Mouse (Mus musculus) liver, embryonic 13.5 days (tissue): ENCODE data around the gene Cfap57. TPM values are rescaled to one million over a fixed set of nuclear protein-coding genes. Genes with fewer than 3 reads are reported as not detected.

Source experiments
- ATAC-seq: fragments of 200-750 bp; cut with Nextera tagmentation; 2 replicates; pipeline ENCODE4 v1.8.0; 2017; ENCODE audit warnings: low read depth, mild to moderate bottlenecking, moderate number of reproducible peaks, moderate library complexity
- DNase-seq: peaks from one replicate; pipeline ENCODE4 v3.0.0; 2022
- H3K27ac ChIP-seq: fragments of 300-500 bp; sonication (generic); 2 replicates; pipeline ENCODE4 v1.5.1; 2015; ENCODE audit warnings: moderate library complexity, mild to moderate bottlenecking, inconsistent platforms
- H3K27me3 ChIP-seq: fragments of 300-500 bp; sonication (generic); 2 replicates; pipeline ENCODE4 v1.6.1; 2015; ENCODE audit warnings: mild to moderate bottlenecking, inconsistent platforms
- H3K36me3 ChIP-seq: fragments of 300-500 bp; sonication (generic); 2 replicates; pipeline ENCODE4 v1.6.1; 2015; ENCODE audit warnings: mild to moderate bottlenecking, inconsistent platforms
- H3K4me1 ChIP-seq: fragments of 300-500 bp; sonication (generic); replicated peaks from 2 replicates; pipeline ENCODE4 v1.6.1; 2015; ENCODE audit warnings: inconsistent platforms
- H3K4me2 ChIP-seq: fragments of 300-500 bp; sonication (generic); 2 replicates; pipeline ENCODE4 v1.6.1; 2015; ENCODE audit warnings: inconsistent platforms, mild to moderate bottlenecking, moderate library complexity
- H3K4me3 ChIP-seq: fragments of 300-500 bp; sonication (generic); replicated peaks from 2 replicates; pipeline ENCODE4 v1.5.1; 2015; ENCODE audit warnings: mild to moderate bottlenecking, inconsistent platforms
- H3K9ac ChIP-seq: fragments of 300-500 bp; sonication (generic); 2 replicates; pipeline ENCODE4 v1.6.1; 2015; ENCODE audit warnings: mild to moderate bottlenecking, inconsistent platforms
- H3K9me3 ChIP-seq: fragments of 300-500 bp; sonication (generic); replicated peaks from 2 replicates; pipeline ENCODE4 v1.6.1; 2016; ENCODE audit warnings: inconsistent platforms
- WGBS: fragments of 180-500 bp; shearing (Covaris S2); methylation state at CpG from one replicate; pipeline ENCODE4 v1.1.7; 2015; ENCODE audit not compliant: insufficient replicate concordance; 5-methylcytosine and 5-hydroxymethylcytosine counted together
- polyA plus RNA-seq: library from polyadenylated mRNA; unstranded; fragments of >200 nt; fragmentation: Nextera tagmentation; extraction: Ambion mirVana; gene quantifications from 2 replicates; pipeline ENCODE4 v1.2.1, GENCODE M21; 2015

Cfap57 gene
- polyA plus RNA-seq, 1 experiment from 2014 or later: 1.2 TPM

GRCm38 (mm10) chr4:118535610-118536009 lies 85.0 kb downstream of the Cfap57 start:
- H3K4me1 ChIP-seq: no peaks in the 10 kb centered on the region
- 68% methylated on average over 6 of the region's 6 CpGs for WGBS
- ATAC-seq (no peak), DNase-seq (no peak)
- H3K9ac ChIP-seq: no peak overlapping the region
- no peaks in the 10 kb centered on the region for H3K9me3 ChIP-seq
- H3K27ac ChIP-seq: no peak overlapping the region
- no peaks in the 10 kb centered on the region for H3K27me3 ChIP-seq
- H3K36me3 ChIP-seq: no peaks in the 10 kb centered on the region
- no peak overlapping the region for H3K4me3 ChIP-seq
- no peak overlapping the region for H3K4me2 ChIP-seq

- DNase-seq (no peak), ATAC-seq (no peak)
- no peak overlapping the region for H3K4me3 ChIP-seq
- H3K9me3 ChIP-seq: no peaks in the 10 kb centered on the region
- H3K36me3 ChIP-seq: no peaks in the 10 kb centered on the region
- no peaks in the 10 kb centered on the region for H3K4me1 ChIP-seq
- WGBS: 47% methylated on average over 7 of the region's 7 CpGs
- H3K9ac ChIP-seq: no peak overlapping the region
- H3K27me3 ChIP-seq: no peaks in the 10 kb centered on the region
- no peak overlapping the region for H3K27ac ChIP-seq
- no peak overlapping the region for H3K4me2 ChIP-seq
These were observed 87.0 kb downstream of the Cfap57 start for GRCm38 (mm10) chr4:118533605-118534004.

- DNase-seq: no peak
- Histone ChIP-seq H3K9ac (no peak overlapping the region), H3K4me1 (no peaks in the 10 kb centered on the region), H3K36me3 (no peaks in the 10 kb centered on the region), H3K4me3 (no peak overlapping the region), H3K4me2 (no peak overlapping the region), H3K27ac (no peak overlapping the region), H3K9me3 (no peaks in the 10 kb centered on the region), H3K27me3 (no peaks in the 10 kb centered on the region)
- no peak for ATAC-seq
- WGBS: 28% methylated on average over 3 of the region's 4 CpGs
These were observed 87.4 kb downstream of the Cfap57 start for GRCm38 (mm10) chr4:118533156-118533555.

GRCm38 (mm10) chr4:118532663-118533062 lies 87.9 kb downstream of the Cfap57 start:
- WGBS: 51% methylated on average over 5 of the region's 5 CpGs
- ATAC-seq: no peak

GRCm38 (mm10) chr4:118527720-118528119 lies 92.9 kb downstream of the Cfap57 start:
- H3K4me3 ChIP-seq: no peak overlapping the region
- peak overlapping the region; percentile 40 for H3K4me2 ChIP-seq
- DNase-seq: no peak
- no peaks in the 10 kb centered on the region for H3K36me3 ChIP-seq
- no peak overlapping the region for H3K9ac ChIP-seq
- H3K27me3 ChIP-seq: no peaks in the 10 kb centered on the region
- H3K4me1 ChIP-seq: peaks cover 8% of the 10 kb centered on the region
- no peaks in the 10 kb centered on the region for H3K9me3 ChIP-seq
- 67% methylated on average over 6 of the region's 6 CpGs for WGBS
- H3K27ac ChIP-seq: no peak overlapping the region
- ATAC-seq: no peak

More at GRCm38 (mm10) chr4:118532663-118533062, 87.9 kb downstream of the Cfap57 start:
- Histone ChIP-seq H3K9ac (no peak overlapping the region), H3K4me3 (no peak overlapping the region), H3K27ac (no peak overlapping the region), H3K9me3 (no peaks in the 10 kb centered on the region), H3K36me3 (no peaks in the 10 kb centered on the region), H3K4me2 (no peak overlapping the region), H3K4me1 (no peaks in the 10 kb centered on the region), H3K27me3 (no peaks in the 10 kb centered on the region)
- no peak for DNase-seq

- H3K9ac ChIP-seq: no peak overlapping the region
- DNase-seq: no peak
- no peaks in the 10 kb centered on the region for H3K36me3 ChIP-seq
- H3K4me2 ChIP-seq: peak overlapping the region; percentile 40
- peak overlapping the region; percentile 12 for H3K4me3 ChIP-seq
- H3K4me1 ChIP-seq: peaks cover 8% of the 10 kb centered on the region
- H3K27me3 ChIP-seq: no peaks in the 10 kb centered on the region
- WGBS: 49% methylated on average over 5 of the region's 5 CpGs
- H3K27ac ChIP-seq: peak overlapping the region; percentile 39; the same call in 1 of the 2 replicates
- peak; percentile 35; the same call in 1 of the 2 replicates for ATAC-seq
- no peaks in the 10 kb centered on the region for H3K9me3 ChIP-seq
These were observed 93.3 kb downstream of the Cfap57 start for GRCm38 (mm10) chr4:118527335-118527681.

- WGBS: 51% methylated on average over 17 of the region's 17 CpGs
- H3K4me2 ChIP-seq: peak within 1 kb of the TSS; percentile 40
- no peaks in the 10 kb centered on the region for H3K36me3 ChIP-seq
- H3K9ac ChIP-seq: no peak within 1 kb of the TSS
- H3K4me3 ChIP-seq: peak within 1 kb of the TSS; percentile 12
- H3K27me3 ChIP-seq: no peaks in the 10 kb centered on the region
- ATAC-seq (peak; percentile 59), DNase-seq (no peak)
- H3K4me1 ChIP-seq: peaks cover 8% of the 10 kb centered on the region
- no peaks in the 10 kb centered on the region for H3K9me3 ChIP-seq
- peak within 1 kb of the TSS; percentile 39 for H3K27ac ChIP-seq
These were observed 93.9 kb downstream of the Cfap57 start, which contains the start of gene 2610528J11Rik for GRCm38 (mm10) chr4:118526408-118527334. 2610528J11Rik (plus strand) TSS chr4:118526999.

- DNase-seq (no peak), ATAC-seq (no peak)
- Histone ChIP-seq H3K4me2 (no peak overlapping the region), H3K4me3 (no peak overlapping the region), H3K27ac (no peak overlapping the region), H3K27me3 (no peaks in the 10 kb centered on the region), H3K4me1 (peaks cover 8% of the 10 kb centered on the region), H3K9me3 (no peaks in the 10 kb centered on the region), H3K36me3 (no peaks in the 10 kb centered on the region), H3K9ac (no peak overlapping the region)
- 37% methylated on average over 3 of the region's 3 CpGs for WGBS
These were observed 94.8 kb downstream of the Cfap57 start for GRCm38 (mm10) chr4:118525779-118526178.

- no peak overlapping the region for H3K4me3 ChIP-seq
- WGBS: 73% methylated on average over 7 of the region's 7 CpGs
- no peak overlapping the region for H3K4me2 ChIP-seq
- DNase-seq: no peak
- no peaks in the 10 kb centered on the region for H3K27me3 ChIP-seq
- H3K4me1 ChIP-seq: peaks cover 8% of the 10 kb centered on the region
- H3K9me3 ChIP-seq: no peaks in the 10 kb centered on the region
- no peak overlapping the region for H3K27ac ChIP-seq
- no peak for ATAC-seq
- H3K9ac ChIP-seq: no peak overlapping the region
- no peaks in the 10 kb centered on the region for H3K36me3 ChIP-seq
These were observed 96.6 kb downstream of the Cfap57 start for GRCm38 (mm10) chr4:118523976-118524375.

- ATAC-seq (no peak), DNase-seq (no peak)
- no peak overlapping the region for H3K9ac ChIP-seq
- H3K36me3 ChIP-seq: no peaks in the 10 kb centered on the region
- peaks cover 11% of the 10 kb centered on the region for H3K4me1 ChIP-seq
- no peak overlapping the region for H3K4me3 ChIP-seq
- WGBS: 63% methylated on average over 7 of the region's 7 CpGs
- H3K27ac ChIP-seq: no peak overlapping the region
- peaks cover 10% of the 10 kb centered on the region for H3K27me3 ChIP-seq
- H3K4me2 ChIP-seq: no peak overlapping the region
- H3K9me3 ChIP-seq: no peaks in the 10 kb centered on the region
These were observed 98.3 kb downstream of the Cfap57 start for GRCm38 (mm10) chr4:118522248-118522647.

- no peaks in the 10 kb centered on the region for H3K9me3 ChIP-seq
- no peaks in the 10 kb centered on the region for H3K36me3 ChIP-seq
- ATAC-seq (no peak), DNase-seq (no peak)
- peaks cover 27% of the 10 kb centered on the region for H3K27me3 ChIP-seq
- 52% methylated on average over 5 of the region's 5 CpGs for WGBS
- no peak overlapping the region for H3K4me3 ChIP-seq
- H3K4me1 ChIP-seq: peaks cover 12% of the 10 kb centered on the region
- H3K4me2 ChIP-seq: no peak overlapping the region
- no peak overlapping the region for H3K9ac ChIP-seq
- H3K27ac ChIP-seq: no peak overlapping the region
These were observed 102.4 kb downstream of the Cfap57 start for GRCm38 (mm10) chr4:118518208-118518607.
